Mouse (Mus musculus): Measurements from ENCODE around the gene E130309D02Rik. TPM values are rescaled to one million over a fixed set of nuclear protein-coding genes. Genes with fewer than 3 reads are reported as not detected.

The E130309D02Rik gene
- polyA plus RNA-seq, 1 experiment from 2014 or later: 67.3 TPM

DNA sequence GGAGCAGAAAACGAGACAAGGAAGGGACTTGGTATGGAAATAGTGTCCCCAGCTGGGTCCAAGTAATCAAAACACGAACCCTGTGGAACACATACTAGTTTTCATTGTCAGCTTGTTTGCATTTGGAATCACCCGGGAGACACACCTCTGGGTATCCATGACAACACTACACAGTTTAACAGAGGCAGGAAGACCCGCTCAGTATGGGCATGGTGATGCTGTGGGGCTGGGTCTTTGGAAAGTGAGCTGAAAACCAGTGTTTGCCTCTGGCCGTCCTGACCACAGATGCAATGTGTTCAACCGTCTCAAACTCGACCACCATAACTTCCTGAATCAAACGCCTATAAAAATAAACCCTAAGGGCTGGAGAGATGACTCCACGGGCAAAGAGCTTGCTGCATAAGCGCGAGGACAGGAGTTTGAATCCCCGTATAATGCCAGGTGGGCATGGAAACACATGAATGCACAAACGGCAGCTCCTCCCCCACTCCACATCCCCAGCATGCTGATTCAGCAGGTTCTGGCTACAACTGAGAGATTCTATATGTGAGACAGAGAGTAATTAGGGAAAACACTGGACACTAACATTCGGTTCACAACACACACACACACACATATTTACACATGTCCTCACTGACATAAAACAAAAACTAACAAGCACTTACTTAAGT is 19.4 kb upstream of the E130309D02Rik start:
- WGBS: 77% methylated on average over 14 of the region's 14 CpGs
- DNase-seq (ENCODE audit: low spot score): no peak
- H3K9me3 ChIP-seq (replicated peaks): no peaks in the 10 kb centered on the region
- no peaks in the 10 kb centered on the region for H3K36me3 ChIP-seq
- H3K4me3 ChIP-seq: no peak overlapping the region
- peaks cover 8% of the 10 kb centered on the region for H3K4me1 ChIP-seq
- H3K27ac ChIP-seq: no peak overlapping the region
- H3K27me3 ChIP-seq (ENCODE audit: low read depth, poor library complexity, severe bottlenecking): no peaks in the 10 kb centered on the region

DNA sequence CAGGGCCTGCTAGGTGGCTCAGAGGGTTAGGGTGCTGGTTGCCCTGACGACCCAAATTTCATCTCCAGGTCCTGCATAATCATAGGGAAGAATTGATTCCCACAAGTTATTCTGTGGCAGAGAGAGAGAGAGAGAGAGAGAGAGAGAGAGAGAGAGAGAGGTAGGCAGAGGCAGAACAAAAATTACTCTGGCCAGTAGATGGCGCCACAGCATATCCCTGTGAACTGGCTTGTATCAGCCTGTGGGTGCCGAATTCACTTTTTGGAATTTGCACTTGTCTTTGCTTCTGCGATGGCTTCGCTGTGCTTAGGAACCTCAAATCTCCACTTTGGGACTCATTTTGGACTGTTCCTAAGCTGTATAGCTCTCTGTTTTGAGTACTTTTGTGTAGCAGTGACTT is 18.7 kb upstream of the E130309D02Rik start:
- no peaks in the 10 kb centered on the region for H3K36me3 ChIP-seq
- H3K27ac ChIP-seq: no peak overlapping the region
- no peak overlapping the region for H3K4me3 ChIP-seq
- no peaks in the 10 kb centered on the region for H3K27me3 ChIP-seq (ENCODE audit: low read depth, poor library complexity, severe bottlenecking)
- DNase-seq (ENCODE audit: low spot score): peak; percentile 82
- 26% methylated on average over 5 of the region's 5 CpGs for WGBS
- peaks cover 9% of the 10 kb centered on the region for H3K4me1 ChIP-seq
- H3K9me3 ChIP-seq (replicated peaks): no peaks in the 10 kb centered on the region

DNA sequence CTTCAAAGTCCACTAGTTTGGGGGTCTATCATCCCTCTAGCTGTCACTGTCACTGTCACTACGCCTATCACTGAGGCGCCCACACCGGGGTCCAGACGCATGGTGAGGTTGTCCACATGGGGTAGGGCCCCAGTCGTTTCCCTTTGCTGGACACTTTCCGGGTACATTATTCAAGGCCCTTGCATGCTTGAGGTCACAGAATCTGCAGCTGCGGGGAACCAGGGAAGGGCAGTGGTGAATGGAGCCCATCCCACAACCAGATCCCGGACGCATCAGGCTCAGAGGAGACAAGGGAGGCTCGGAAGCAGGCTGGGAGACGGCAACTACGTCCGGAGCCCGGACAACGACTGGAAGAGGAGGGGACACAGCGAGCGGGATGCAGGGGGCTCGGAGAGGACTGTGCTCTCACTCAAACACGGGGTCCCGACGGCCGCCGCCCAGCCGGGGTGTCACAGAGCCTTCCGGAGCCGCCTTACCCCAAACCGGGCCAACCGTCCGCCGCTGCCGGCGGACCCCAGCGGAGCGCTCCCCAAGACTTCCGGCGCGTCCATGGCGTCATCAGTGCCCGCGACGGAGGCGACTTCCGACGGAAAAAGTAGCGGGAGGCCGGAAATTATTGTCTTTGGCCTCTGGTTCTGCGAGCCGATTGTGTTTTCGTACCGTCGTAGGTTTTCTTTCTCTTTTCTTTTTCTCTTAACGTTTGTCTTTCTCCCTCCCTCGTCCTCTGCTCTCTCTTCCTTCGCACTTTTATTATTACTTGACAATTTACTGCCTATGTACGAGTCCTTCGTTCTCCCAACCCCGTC is 13.7 kb upstream of the E130309D02Rik start, which contains the start of gene Zdhhc4:
Gene Zdhhc4, minus strand, starts transcription at position 567 of the 806 bp plus-strand sequence.
- peak within 1 kb of the TSS; percentile 87 for H3K27ac ChIP-seq
- WGBS: under 1% methylated on average over 57 of the region's 57 CpGs

DNA sequence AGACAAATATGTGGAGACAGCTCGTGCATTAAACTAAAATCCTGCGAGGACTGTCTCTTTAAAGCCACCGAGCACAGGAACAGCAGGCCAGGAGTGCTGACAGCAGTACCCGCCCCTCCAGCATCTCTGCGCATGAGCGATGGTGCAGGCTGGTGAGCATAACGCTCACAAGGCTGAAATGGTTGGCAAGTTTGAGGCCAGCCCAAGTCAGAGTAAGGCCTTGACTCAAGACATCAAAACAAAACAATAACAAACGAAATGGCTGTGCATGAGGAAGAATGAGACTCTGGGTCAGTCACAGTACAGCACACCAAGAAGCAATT is 2.1 kb upstream of the E130309D02Rik start:
- DNase-seq (ENCODE audit: low spot score): no peak
- peaks cover 24% of the 10 kb centered on the region for H3K4me1 ChIP-seq
- no peak overlapping the region for H3K4me3 ChIP-seq
- no peaks in the 10 kb centered on the region for H3K9me3 ChIP-seq (replicated peaks)
- peaks cover 80% of the 10 kb centered on the region for H3K36me3 ChIP-seq
- no peaks in the 10 kb centered on the region for H3K27me3 ChIP-seq (ENCODE audit: low read depth, poor library complexity, severe bottlenecking)
- no peak overlapping the region for H3K27ac ChIP-seq
- WGBS: 94% methylated on average over 8 of the region's 8 CpGs

More for the DNA sequence above, 13.7 kb upstream of the E130309D02Rik start, which contains the start of gene Zdhhc4:
- Histone ChIP-seq H3K4me3 (peak within 1 kb of the TSS; percentile 73), H3K9me3 (replicated peaks) (no peaks in the 10 kb centered on the region), H3K36me3 (peaks cover 33% of the 10 kb centered on the region), H3K4me1 (peaks cover 23% of the 10 kb centered on the region), H3K27me3 (ENCODE audit: low read depth, poor library complexity, severe bottlenecking) (no peaks in the 10 kb centered on the region)
- peak; percentile 93 for DNase-seq (ENCODE audit: low spot score)

DNA sequence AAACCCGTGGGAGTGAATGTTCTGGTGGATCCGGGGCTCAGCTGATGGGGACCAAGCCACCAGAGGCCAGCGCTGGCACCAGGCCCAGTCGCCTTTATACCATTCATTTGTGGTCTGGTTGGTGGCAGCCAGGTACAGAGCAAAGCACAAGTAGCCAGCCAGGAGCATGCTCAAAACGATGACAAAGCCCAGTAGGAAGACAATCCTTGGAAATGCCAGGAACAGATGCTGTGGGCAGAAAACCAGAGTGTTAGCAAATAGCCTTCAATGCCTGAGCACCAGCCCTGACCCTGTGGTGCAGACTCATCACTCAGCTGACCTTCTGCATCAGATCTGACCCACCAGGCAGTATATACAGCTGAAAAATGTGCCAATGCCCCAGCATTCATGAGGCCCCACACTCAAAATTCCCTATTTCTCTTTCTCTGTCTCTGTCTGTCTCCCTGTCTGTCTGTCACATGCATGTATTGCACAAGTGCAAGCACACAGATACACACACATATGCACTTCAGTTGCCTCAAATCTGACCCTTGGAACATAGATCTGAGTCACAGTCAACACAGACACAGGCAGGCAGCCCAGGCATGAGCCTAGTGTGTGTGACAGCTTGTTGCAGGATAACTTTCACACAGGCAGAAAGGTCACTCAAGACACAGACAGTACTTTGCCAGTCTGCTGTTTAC is 1.6 kb upstream of the E130309D02Rik start:
- Histone ChIP-seq H3K27ac (no peak overlapping the region), H3K27me3 (ENCODE audit: low read depth, poor library complexity, severe bottlenecking) (no peaks in the 10 kb centered on the region), H3K9me3 (replicated peaks) (no peaks in the 10 kb centered on the region), H3K4me3 (no peak overlapping the region), H3K4me1 (peaks cover 25% of the 10 kb centered on the region), H3K36me3 (peaks cover 80% of the 10 kb centered on the region)
- no peak for DNase-seq (ENCODE audit: low spot score)
- 92% methylated on average over 5 of the region's 5 CpGs for WGBS

DNA sequence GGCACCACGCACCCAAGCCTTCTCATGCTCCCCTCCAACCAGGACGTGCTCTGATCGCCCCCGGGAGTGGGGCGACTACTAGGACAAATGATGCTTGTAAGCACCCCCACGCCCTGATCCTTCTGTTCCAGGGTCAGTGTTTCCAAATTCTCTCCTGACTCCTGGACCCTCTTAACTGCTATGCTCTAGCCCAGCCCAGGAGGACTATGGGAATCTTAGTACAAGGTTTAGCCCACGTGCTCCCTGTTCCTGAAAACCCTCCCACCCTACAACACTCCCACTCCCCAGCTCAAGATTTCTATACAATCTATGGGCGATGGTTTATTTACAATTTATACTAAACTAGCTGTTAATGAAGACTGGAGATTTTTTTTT is 341 bp upstream of the E130309D02Rik start:
- WGBS: 13% methylated on average over 8 of the region's 8 CpGs
- Histone ChIP-seq H3K27me3 (ENCODE audit: low read depth, poor library complexity, severe bottlenecking) (no peaks in the 10 kb centered on the region), H3K27ac (peak overlapping the region; percentile 99), H3K4me3 (peak overlapping the region; percentile 88), H3K4me1 (peaks cover 31% of the 10 kb centered on the region), H3K36me3 (peaks cover 80% of the 10 kb centered on the region), H3K9me3 (replicated peaks) (no peaks in the 10 kb centered on the region)
- no peak for DNase-seq (ENCODE audit: low spot score)

DNA sequence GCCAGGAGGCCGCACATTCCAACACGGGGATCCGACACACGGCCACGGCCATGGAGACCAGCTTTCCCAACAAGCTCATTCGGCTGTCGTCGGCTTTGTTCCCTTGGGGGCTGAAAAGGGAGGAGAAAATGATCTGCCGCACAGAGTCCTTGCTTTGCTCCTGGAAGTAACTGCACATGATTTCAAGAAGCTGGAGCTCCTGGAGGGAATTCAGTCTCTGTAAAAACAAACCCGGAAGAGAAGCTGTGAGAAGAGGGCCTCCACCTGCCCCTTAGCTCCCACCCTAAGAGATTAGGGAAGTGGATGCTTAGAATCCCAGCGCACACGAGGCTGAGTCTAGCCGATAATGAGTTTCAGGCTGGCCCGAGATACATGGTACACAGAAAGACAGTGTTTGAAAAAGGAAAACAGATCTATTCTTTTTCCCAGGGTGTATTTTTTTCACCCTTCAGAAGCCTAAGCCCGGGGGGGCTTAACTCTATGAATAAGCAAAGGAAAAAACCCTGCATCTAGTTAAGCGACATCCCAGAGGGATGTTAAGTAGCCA is 904 bp downstream of the E130309D02Rik start:
- DNase-seq (ENCODE audit: low spot score): peak; percentile 48
- Histone ChIP-seq H3K27ac (peak overlapping the region; percentile 99), H3K36me3 (peaks cover 80% of the 10 kb centered on the region), H3K4me1 (peaks cover 31% of the 10 kb centered on the region), H3K27me3 (ENCODE audit: low read depth, poor library complexity, severe bottlenecking) (no peaks in the 10 kb centered on the region), H3K9me3 (replicated peaks) (no peaks in the 10 kb centered on the region), H3K4me3 (peak overlapping the region; percentile 88)
- 10% methylated on average over 16 of the region's 16 CpGs for WGBS

DNA sequence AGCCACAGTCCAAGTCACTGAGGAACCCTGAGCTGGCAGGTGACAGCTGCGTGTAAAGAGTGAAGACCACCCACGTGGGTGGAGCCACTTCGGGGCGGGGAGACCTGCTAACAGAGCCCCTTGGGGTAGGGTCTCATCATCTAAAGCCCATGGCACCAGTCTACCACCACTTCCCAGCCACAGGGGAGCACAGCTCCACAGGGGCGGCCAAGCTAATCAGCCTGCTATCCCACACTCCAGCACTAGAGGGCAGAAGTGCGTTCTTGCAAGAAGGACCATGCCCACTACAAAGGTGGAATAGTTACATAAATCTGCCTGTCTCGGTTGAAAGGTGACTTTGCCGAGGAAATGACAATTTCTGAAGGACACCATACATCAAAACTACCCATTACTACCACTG is 3.3 kb downstream of the E130309D02Rik start:
- 77% methylated on average over 8 of the region's 8 CpGs for WGBS
- H3K36me3 ChIP-seq: peaks cover 80% of the 10 kb centered on the region
- peak; percentile 84 for DNase-seq (ENCODE audit: low spot score)
- 0 out of 2 replicates have a peak overlapping the region, but pooled peaks have one; percentile 11 for H3K4me3 ChIP-seq
- H3K27me3 ChIP-seq (ENCODE audit: low read depth, poor library complexity, severe bottlenecking): no peaks in the 10 kb centered on the region
- no peak overlapping the region for H3K27ac ChIP-seq
- no peaks in the 10 kb centered on the region for H3K9me3 ChIP-seq (replicated peaks)
- H3K4me1 ChIP-seq: peaks cover 31% of the 10 kb centered on the region

DNA sequence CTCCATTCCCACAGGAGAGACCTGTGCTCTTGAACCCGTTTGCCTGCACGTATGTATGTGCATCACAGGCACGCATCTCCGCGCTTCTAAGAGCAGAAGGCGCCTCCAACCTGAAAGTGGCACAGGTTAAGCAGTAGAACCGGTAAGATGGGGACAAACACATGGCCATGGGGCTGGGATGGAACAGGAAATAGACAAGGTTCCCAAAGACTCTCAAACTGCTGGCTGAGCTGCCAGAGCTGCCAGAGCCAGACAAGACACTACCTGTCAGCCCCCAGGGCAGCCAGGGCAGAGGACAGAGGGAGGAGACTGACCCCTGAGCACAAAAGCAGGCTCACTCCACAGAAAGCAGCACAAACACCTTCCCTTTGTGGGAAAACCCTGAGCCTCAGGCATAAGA is 5.2 kb downstream of the E130309D02Rik start:
- no peak for DNase-seq (ENCODE audit: low spot score)
- 88% methylated on average over 7 of the region's 7 CpGs for WGBS
- peaks cover 23% of the 10 kb centered on the region for H3K4me1 ChIP-seq
- no peaks in the 10 kb centered on the region for H3K9me3 ChIP-seq (replicated peaks)
- H3K27me3 ChIP-seq (ENCODE audit: low read depth, poor library complexity, severe bottlenecking): no peaks in the 10 kb centered on the region
- no peak overlapping the region for H3K27ac ChIP-seq
- H3K4me3 ChIP-seq: no peak overlapping the region
- H3K36me3 ChIP-seq: peaks cover 88% of the 10 kb centered on the region

DNA sequence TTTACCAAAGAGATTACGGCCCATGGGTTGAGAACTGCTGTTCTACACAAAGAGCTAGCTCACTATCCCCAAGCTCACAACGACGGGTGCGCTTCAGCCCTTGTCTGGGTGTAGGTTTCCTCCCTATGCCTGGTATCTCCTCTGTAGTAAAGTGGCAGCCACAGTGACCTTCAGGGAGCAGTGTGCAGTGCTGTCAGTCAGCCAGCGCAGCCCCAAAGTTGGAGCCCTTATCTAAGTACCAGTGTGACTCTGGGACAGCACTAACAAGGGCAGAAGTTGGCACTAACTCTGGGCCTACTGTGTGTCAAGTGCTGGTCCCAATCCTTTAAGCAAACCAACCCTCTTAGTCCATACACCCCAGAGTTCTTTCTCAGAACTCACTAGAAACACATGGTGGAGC is 6.3 kb downstream of the E130309D02Rik start:
- H3K9me3 ChIP-seq (replicated peaks): no peaks in the 10 kb centered on the region
- H3K27ac ChIP-seq: no peak overlapping the region
- no peaks in the 10 kb centered on the region for H3K27me3 ChIP-seq (ENCODE audit: low read depth, poor library complexity, severe bottlenecking)
- H3K4me3 ChIP-seq: no peak overlapping the region
- H3K4me1 ChIP-seq: peaks cover 18% of the 10 kb centered on the region
- DNase-seq (ENCODE audit: low spot score): no peak
- H3K36me3 ChIP-seq: peaks cover 99% of the 10 kb centered on the region
- 96% methylated on average over 5 of the region's 5 CpGs for WGBS

DNA sequence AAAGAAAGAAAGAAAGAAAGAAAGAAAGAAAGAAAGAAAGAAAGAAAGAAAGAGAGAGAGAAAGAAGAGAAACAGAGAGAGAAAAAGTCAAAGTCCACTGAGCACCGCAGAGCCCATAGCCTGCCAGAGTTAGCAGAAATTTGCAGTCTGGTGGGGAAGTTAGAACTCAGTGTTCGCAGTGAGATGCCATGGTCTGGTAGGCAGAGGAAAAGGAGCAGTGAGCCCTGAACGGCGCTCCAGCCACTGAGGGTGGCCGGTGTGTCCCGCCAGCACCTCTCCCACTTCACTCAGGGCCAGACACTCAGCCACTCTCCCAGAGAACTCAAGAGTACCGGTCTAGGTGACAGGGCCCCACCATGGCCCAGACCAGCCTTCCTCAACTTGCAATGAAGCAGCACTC is 10.9 kb downstream of the E130309D02Rik start:
- no peak overlapping the region for H3K27ac ChIP-seq
- DNase-seq (ENCODE audit: low spot score): no peak
- H3K4me3 ChIP-seq: no peak overlapping the region
- 95% methylated on average over 7 of the region's 7 CpGs for WGBS
- H3K27me3 ChIP-seq (ENCODE audit: low read depth, poor library complexity, severe bottlenecking): no peaks in the 10 kb centered on the region
- H3K9me3 ChIP-seq (replicated peaks): no peaks in the 10 kb centered on the region
- H3K36me3 ChIP-seq: peaks cover 100% of the 10 kb centered on the region
- no peaks in the 10 kb centered on the region for H3K4me1 ChIP-seq

DNA sequence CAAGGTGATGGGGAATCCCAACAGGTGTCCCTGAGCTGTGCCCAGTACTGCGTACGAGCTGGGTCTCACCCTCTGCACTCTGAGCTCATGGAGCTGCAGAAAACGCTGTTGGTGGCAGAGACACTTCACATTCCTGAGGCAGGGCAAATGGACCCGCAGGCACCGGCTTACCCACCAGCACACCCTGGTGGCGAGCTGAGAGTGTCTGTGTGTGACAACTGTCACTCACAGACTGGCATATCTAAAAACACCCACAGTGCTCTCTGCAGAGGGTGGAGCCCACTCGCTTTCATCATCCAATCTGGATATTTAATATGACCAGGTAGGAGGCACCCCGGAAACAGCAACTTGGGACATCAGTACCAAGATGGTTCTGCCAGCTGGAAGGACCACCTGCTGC is 13.9 kb downstream of the E130309D02Rik start:
- WGBS: 87% methylated on average over 8 of the region's 8 CpGs
- DNase-seq (ENCODE audit: low spot score): no peak
- Histone ChIP-seq H3K27ac (no peak overlapping the region), H3K4me1 (no peaks in the 10 kb centered on the region), H3K4me3 (no peak overlapping the region), H3K27me3 (ENCODE audit: low read depth, poor library complexity, severe bottlenecking) (no peaks in the 10 kb centered on the region), H3K9me3 (replicated peaks) (no peaks in the 10 kb centered on the region), H3K36me3 (peaks cover 85% of the 10 kb centered on the region)

DNA sequence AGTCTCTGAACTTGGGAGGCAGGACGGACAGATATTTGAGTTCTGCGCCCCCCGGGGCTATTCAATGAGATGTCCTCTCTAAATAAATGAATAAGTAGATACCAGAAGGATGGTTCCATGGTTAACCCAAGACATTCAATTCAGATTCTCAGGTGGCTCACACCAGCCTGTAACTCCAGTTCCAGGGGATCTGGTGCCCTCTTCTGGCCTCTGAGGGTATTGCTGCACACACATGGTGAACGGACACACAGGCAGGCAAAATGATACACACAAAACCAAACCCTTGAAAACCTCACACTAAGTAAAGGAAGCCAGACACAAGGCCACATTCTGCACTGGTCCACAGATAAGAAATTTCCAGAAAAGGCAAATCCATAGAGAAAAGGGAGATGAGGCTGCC is 15.5 kb downstream of the E130309D02Rik start:
- peak; percentile 70 for DNase-seq (ENCODE audit: low spot score)
- Histone ChIP-seq H3K4me3 (no peak overlapping the region), H3K27me3 (ENCODE audit: low read depth, poor library complexity, severe bottlenecking) (peaks cover 4% of the 10 kb centered on the region), H3K9me3 (replicated peaks) (no peaks in the 10 kb centered on the region), H3K4me1 (no peaks in the 10 kb centered on the region), H3K36me3 (peaks cover 72% of the 10 kb centered on the region), H3K27ac (no peak overlapping the region)
- 88% methylated on average over 4 of the region's 4 CpGs for WGBS

Data from limb, embryonic 10.5 days (tissue).